Comparison of ENCODE assay signal across 9 mouse cellular contexts in genomic region chrX:12126408-12127105, GRCm38 (mm10). TPM values are rescaled to one million over a fixed set of nuclear protein-coding genes. Genes with fewer than 3 reads are reported as not detected.
DNase-seq lines count a peak whose midpoint lies in the region; ATAC-seq lines count a peak whose summit lies in the region.
"Had no signal": no experiment of that assay in that cellular context is flagged by ENCODE, and none has a peak within 500 bp of the region (broad histone marks: within the 10 kb centered on the region; RNA-seq: fewer than 3 reads in every experiment).

No protein-coding gene starts in this region.

- WGBS in heart, embryonic 15.5 days, result 12% methylated on average over 22 of the region's 22 CpGs
- WGBS in hindbrain, embryonic 14.5 days, result 8% methylated on average over 22 of the region's 22 CpGs
- 7% methylated on average over 22 of the region's 22 CpGs for WGBS in midbrain, embryonic 14.5 days

- H3K4me3 ChIP-seq in heart, embryonic 15.5 days, result peak overlapping the region; percentile 69
- peak overlapping the region; percentile 48 for H3K4me3 ChIP-seq in hindbrain, embryonic 14.5 days (replicated peaks; ENCODE audit: low read length)
- H3K4me3 ChIP-seq in midbrain, embryonic 14.5 days (replicated peaks; ENCODE audit: low read depth, low read length), result peak overlapping the region; percentile 53

- H3K36me3 ChIP-seq in heart, embryonic 15.5 days, result no peaks in the 10 kb centered on the region
- H3K36me3 ChIP-seq in hindbrain, embryonic 14.5 days (replicated peaks; ENCODE audit: control insufficient read depth, insufficient read depth), result no peaks in the 10 kb centered on the region
- no peaks in the 10 kb centered on the region for H3K36me3 ChIP-seq in midbrain, embryonic 14.5 days (ENCODE audit: control insufficient read depth, insufficient read depth, low read length)

- H3K4me1 ChIP-seq in heart, embryonic 15.5 days (replicated peaks), result peaks cover 48% of the 10 kb centered on the region
- H3K4me1 ChIP-seq in hindbrain, embryonic 14.5 days (replicated peaks; ENCODE audit: control insufficient read depth, insufficient read depth, low read length), result peaks cover 41% of the 10 kb centered on the region
- peaks cover 20% of the 10 kb centered on the region for H3K4me1 ChIP-seq in midbrain, embryonic 14.5 days (ENCODE audit: control insufficient read depth, insufficient read depth, low read length)

- peak overlapping the region; percentile 78 for H3K9ac ChIP-seq in heart, embryonic 15.5 days
- peak overlapping the region; percentile 81 for H3K9ac ChIP-seq in hindbrain, embryonic 14.5 days
- peak overlapping the region; percentile 77 for H3K9ac ChIP-seq in midbrain, embryonic 14.5 days (replicated peaks; ENCODE audit: low read length)
- H3K9ac ChIP-seq: liver, embryonic 14.5 days had no signal

- peak overlapping the region; percentile 74 for H3K4me2 ChIP-seq in heart, embryonic 15.5 days
- H3K4me2 ChIP-seq in hindbrain, embryonic 14.5 days (replicated peaks), result peak overlapping the region; percentile 61
- peak overlapping the region; percentile 61 for H3K4me2 ChIP-seq in midbrain, embryonic 14.5 days (ENCODE audit: low read length)

- no peak for ATAC-seq in heart, embryonic 15.5 days (replicated peaks; ENCODE audit: insufficient number of reproducible peaks, insufficient read depth, low FRiP score, low read depth)
- ATAC-seq in hindbrain, embryonic 14.5 days (ENCODE audit: low FRiP score), result no peak
- no peak for ATAC-seq in midbrain, embryonic 14.5 days (ENCODE audit: low FRiP score, low TSS enrichment)
- no peak for ATAC-seq in granulocyte monocyte progenitor cell, adult 5-6 weeks (replicated peaks; ENCODE audit: poor library complexity, severe bottlenecking)

- H3K27ac ChIP-seq in heart, embryonic 15.5 days, result no peak overlapping the region
- peak overlapping the region; percentile 89; the same call in 1 of the 2 replicates for H3K27ac ChIP-seq in hindbrain, embryonic 14.5 days
- H3K27ac ChIP-seq in midbrain, embryonic 14.5 days (replicated peaks; ENCODE audit: low read depth, low read length), result peak overlapping the region; percentile 91; the same call in 1 of the 2 replicates
- H3K27ac ChIP-seq: liver, embryonic 14.5 days had no signal

- DNase-seq in heart, postnatal 4 days, result no peak
- DNase-seq in embryo, embryonic 10.5 days (ENCODE audit: low spot score), result peak; percentile 47
- DNase-seq in hindbrain, embryonic 14.5 days (ENCODE audit: low spot score), result no peak
- no peak for DNase-seq in midbrain, embryonic 14.5 days
- DNase-seq in MN1 (ENCODE audit: low spot score), result no peak
- no peak for DNase-seq in adrenal gland, adult 18-20 months (ENCODE audit: low spot score in 2 of 2)

- no peaks in the 10 kb centered on the region for H3K9me3 ChIP-seq in heart, embryonic 15.5 days (replicated peaks)
- no peaks in the 10 kb centered on the region for H3K9me3 ChIP-seq in hindbrain, embryonic 14.5 days (ENCODE audit: control insufficient read depth, low read length)
- H3K9me3 ChIP-seq in midbrain, embryonic 14.5 days (ENCODE audit: control insufficient read depth, low read length), result no peaks in the 10 kb centered on the region

- peaks cover 59% of the 10 kb centered on the region for H3K27me3 ChIP-seq in heart, embryonic 15.5 days
- peaks cover 88% of the 10 kb centered on the region for H3K27me3 ChIP-seq in hindbrain, embryonic 14.5 days (ENCODE audit: control insufficient read depth, insufficient read depth, low read length)
- peaks cover 19% of the 10 kb centered on the region for H3K27me3 ChIP-seq in midbrain, embryonic 14.5 days (ENCODE audit: control insufficient read depth, insufficient read depth, low read length)

RNA-seq across cellular contexts. Expression of gene Bcor, which starts 33.6 kb away (rescaled TPM):
- polyA plus RNA-seq in heart, embryonic 15.5 days (2015; fragmentation: Nextera tagmentation; extraction: Ambion mirVana), result 11.7 and 14.9 TPM in 2 replicates
- 10 to 100 TPM; 46.2 to 48.1 TPM for total RNA-seq in heart, postnatal 4 days (2021)
- 16.1 and 17.5 TPM in 2 replicates for polyA plus RNA-seq in hindbrain, embryonic 14.5 days (2014; fragmentation: Nextera tagmentation; extraction: Ambion mirVana)
- polyA plus RNA-seq in midbrain, embryonic 14.5 days (2014; fragmentation: Nextera tagmentation; extraction: Ambion mirVana), result 20.8 and 26.6 TPM in 2 replicates
- total RNA-seq in granulocyte monocyte progenitor cell, adult 5-6 weeks (2014; fragmentation: Nextera tagmentation), result 36.0 and 55.0 TPM in 2 replicates
- total RNA-seq in granulocyte monocyte progenitor cell, adult 5-6 weeks (2017), result 30.6 and 32.7 TPM in 2 replicates
- total RNA-seq in adrenal gland, adult 18-20 months (2021), result 10 to 100 TPM; 12.7 to 16.5 TPM
